Mouse (Mus musculus) spleen, adult 2 months (tissue): ENCODE measurements around the gene Il21r.

Source experiments
- CTCF ChIP-seq: fragments of 200-500 bp; IDR thresholded peaks from 2 replicates; pipeline ENCODE4 v1.5.1; 2011; ENCODE audit warnings: mild to moderate bottlenecking, inconsistent platforms; ENCODE audit not compliant: insufficient read depth, insufficient read length, insufficient replicate concordance; ENCODE audit errors: extremely low read depth
- POLR2A ChIP-seq: fragments of 200-500 bp; IDR thresholded peaks from 2 replicates; pipeline ENCODE4 v1.6.1; 2011; ENCODE audit warnings: low read depth, low read length, inconsistent platforms

DNA sequence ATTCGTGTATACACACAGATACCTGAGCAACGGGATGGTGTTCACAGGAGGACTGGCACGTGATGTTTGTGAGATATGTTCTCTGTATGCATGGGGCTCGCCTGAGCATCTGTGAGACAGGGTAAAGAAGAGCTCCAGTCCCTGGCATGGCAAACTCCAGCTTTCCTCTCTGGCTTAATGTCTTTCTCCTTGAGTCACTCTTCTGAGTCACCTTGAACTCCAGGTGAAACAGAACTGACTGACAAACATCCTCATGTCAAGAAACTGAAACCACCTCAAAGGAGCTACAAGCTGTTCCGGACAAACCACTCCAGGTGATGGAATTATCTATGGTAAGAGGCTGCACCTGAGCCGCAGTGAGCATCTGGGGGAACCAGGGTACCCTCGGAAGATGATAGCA, 13.3 kb upstream of the Il21r start:
- TF ChIP-seq POLR2A: no peak
- no peak for TF ChIP-seq CTCF
